Mouse (Mus musculus): ENCODE data around the gene Calhm6.

Gene Calhm6

DNA sequence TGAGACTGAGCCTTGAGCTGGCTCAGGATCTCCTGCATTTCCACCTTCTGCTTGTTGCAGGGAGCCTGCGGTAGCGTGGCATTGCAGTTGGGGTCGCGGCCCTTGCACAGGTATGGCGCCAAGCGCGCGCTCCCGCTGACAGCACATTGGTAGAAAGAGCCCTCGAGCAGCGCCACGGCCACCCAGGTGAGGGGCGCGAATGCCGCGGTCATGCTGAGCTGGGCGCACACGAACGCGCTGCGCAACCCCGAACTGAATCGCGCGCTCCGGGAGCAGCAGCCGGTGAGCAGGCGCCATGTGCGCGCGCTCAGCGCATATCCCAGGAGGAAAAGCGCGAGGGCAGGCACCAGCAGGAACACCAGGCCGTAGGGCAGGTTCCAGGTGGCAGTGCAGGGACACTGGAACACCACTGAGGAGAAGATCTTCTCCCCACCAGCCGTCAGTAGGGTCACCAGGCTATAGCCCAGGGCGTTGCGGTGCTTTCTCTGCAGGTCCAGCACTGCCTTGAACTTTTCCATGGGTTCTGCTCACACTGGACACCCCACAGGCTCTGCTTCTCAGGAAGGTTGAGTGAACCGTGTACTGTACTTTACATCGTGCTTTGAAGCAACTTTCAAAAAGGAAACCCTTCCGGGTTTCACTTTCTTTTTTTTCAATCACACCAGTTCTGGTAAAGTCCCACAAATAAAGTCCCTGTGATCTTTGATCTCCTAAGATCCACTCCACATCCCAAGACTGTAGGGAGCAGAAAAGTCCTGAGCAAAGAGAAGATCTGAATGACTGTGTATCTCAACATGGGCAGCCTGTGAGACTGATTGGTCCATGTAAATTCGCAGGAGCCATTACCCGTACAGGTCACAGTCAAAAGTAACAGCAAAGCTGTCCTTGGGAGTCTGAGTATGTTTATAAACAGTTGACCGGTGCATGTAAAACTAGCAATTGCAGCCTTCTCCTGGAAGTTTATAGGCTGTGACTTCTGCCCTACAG, at the start of gene Calhm6:
Gene Calhm6 (minus strand): TSS at position 593 of the 987 bp plus-strand sequence.
- peak; percentile 28 for DNase-seq

DNA sequence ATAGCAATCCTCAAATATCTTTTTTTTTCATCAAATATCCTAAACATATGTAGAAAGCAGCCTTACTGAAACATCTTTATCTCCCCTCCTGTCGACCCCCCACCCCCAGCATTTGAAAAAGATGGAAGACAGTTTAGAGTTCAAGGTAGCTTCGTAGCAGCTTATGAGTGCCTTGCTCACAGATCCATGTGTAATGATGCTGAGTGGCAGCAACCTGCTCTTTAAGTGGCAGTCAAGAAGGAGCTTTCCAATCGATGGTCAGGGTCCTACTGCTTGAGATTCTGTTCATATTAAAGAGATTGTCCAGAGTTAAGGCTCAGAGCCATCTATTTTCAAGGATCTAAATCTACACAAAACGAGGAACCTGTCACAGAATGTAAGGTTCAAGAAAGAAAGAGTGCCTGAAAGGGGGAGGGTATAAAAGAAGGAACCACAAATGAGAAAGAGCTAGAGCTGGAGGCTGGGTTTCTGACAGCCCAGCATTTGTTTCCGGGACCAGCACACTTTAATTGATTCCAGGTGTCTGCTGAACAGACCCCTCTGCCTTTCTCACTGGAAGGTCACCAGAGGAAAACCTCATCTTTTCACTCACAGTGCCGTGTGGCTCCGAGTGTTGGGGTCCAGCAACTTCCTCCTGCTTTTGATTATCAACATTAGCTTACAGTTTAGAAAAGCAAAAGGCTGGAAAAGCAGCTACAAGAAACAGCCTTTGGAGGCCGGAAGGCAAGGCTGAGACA, 48.3 kb upstream of the Calhm6 start:
- DNase-seq = no peak

DNA sequence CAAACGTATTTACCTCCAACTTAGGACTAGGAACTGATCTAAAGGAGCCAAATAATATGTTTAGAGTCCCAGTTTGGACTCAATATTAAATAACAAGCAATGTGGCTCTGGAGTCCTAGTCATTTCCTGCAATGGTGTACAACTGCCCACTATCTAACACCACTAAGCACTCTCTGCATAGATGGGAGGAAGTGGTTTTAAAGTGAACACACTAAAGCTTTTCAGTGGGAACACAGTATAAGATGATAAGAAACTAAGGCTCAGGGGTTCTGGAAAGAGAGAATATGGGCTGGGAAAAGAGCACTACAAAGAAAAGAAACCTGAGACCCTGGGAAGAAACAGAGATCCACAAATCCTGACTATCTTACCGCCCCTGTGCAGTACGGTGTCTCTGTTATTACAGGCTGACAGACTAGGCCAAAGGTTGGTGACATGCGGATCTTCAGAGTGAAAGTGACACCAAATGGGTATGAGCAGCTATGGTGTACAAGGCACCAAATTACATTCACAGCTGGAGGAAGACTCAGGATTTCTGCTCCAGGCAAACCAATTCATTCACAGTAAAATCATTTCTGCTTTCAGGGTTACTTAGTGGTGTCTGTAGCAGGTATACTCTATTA, 45.0 kb upstream of the Calhm6 start:
- DNase-seq = no peak

DNA sequence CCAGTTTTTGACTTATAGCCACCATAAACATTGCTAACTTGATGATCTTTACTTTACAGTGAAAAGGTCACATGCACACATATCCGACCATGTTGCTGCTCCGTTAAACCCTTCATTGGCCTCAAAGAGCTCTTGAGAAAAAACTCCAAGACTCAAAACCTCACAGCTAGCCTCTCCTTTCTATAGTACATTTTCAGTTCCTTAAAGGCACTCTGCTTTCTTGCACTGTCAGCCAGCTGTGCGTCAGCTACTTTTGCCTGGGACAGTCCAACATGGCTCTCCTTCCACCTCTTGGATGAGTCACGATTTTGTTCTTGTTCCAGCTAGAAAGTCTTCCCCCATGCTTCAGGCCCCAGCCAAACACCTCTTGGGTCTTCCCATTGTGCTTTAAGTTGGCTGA, 43.9 kb upstream of the Calhm6 start:
- DNase-seq = no peak

DNA sequence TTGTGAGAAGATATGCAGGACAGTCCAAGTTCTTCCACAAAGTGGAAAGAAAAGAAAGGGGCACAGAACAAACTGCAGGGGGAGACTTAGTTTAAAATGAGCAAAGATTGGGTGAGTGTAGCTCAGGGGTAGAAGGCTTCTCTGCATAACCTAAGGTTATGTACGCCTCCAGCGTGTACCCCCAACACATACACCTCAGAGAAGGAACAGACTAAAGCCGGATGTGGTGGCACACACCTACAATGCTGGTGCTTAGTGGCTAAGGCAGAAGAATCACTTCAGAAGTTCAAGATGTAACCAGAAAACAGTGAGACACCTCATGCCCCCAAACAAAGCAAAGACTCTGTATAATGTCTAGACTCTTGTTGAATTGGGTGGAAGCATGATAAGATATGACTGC, 43.4 kb upstream of the Calhm6 start:
- DNase-seq = no peak

DNA sequence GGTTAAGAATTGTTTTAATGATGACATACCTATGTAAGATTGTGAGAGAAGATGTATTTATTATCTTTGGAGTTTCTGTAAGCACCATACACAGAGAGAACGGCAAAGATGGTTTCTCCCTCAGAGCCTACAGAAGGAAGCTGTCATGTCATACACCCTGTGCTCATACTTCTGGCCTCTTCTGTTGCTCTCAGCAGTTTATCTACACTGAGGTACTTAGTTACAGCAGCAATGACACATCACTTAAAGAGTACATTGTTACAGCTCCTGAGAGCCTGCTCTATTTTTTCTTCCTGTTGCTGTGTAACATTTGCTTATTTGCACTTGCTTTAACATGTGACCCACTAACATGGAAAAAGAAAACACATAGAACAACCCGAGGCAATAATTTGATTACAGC, 39.2 kb upstream of the Calhm6 start:
- no peak for DNase-seq

DNA sequence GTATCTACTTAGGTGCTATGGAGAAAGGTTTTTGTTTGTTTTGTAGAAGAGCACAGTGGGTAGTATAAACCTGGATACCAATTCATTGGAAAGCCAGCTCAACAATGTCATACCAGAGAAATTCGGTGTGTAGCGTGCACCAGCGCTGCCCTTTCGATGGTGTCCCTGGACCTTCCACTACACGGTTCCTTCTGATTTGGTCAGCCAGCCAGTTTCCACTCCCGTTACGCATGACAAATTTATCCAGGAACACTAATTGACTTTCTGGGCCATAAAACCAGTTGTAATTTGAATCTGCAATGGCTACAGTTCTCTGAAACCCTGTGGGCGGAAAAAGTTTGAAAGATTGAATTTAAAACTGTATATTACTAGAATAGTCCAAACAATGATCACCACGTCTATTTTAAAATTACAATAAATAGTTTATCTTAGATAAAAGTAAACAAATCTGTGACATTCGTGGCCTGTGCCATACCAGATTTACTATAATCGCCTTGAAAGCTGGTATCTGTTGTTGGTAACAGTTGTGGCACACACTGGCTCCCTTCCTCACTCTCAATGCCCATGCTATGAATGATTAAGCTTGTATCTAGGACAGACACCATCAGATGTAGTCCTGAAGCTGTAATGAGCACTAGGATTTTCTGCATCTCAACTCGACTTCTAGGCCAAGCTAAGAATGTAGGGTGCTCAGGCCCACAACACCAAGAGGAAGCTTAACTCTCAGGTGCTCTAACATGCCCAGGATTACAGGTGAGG, 28.2 kb upstream of the Calhm6 start:
- DNase-seq = no peak

DNA sequence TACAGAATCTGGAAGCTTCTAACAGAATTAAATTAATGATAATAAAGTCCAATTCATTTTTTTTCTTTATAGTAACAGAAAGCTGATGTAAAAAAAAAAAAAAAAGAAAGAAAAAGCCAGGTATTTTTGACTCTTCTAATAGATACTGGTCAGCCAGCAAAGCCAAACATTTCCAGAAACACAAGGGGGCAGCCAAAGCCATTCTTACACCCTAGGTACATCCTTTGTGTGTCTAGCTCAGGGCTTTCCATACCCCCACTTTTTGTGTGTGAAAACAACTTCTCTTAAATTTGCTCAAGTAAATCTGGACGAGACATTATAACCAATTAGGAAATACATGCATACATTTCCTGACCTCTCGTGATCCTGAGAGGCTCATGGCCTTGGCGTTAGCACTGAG, 24.0 kb upstream of the Calhm6 start:
- DNase-seq = no peak

DNA sequence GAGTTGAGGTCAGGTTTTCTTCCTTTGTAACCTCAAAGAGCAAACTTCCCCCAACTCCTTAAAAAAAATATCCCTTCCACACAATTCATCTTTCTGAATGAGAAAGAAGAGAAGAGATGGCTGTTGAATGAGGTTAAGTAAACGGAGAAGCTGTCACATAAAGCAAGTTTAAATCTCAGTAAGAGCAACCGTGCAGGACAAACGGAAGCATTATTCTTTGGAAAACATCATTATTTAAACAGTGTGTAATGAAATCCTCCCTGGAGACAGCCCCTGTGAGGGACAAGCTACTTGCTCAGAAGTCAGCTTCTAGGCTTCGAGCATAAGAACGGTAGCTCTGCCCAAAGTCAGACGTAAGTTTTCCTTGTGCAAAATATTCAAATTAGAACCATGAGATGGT, 22.7 kb upstream of the Calhm6 start:
- DNase-seq = no peak

DNA sequence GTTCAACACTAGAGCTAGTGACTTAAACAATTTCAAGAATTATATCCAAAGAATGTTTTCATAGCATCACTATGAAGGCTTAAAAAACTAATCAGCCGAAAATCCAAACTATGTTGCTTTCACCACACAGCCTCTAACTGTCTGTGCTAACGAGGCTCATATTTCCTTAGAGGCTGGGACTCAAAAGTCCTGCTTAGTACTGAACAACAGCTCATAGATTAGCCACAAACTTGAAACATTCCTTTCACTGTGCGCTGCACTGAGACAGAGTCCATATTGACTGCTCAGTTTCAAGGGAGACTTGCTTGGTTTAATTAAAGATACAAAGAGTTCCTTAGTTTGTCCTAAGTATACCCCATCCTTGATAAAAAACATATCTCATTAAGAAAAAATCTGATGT, 22.0 kb upstream of the Calhm6 start:
- no peak for DNase-seq

DNA sequence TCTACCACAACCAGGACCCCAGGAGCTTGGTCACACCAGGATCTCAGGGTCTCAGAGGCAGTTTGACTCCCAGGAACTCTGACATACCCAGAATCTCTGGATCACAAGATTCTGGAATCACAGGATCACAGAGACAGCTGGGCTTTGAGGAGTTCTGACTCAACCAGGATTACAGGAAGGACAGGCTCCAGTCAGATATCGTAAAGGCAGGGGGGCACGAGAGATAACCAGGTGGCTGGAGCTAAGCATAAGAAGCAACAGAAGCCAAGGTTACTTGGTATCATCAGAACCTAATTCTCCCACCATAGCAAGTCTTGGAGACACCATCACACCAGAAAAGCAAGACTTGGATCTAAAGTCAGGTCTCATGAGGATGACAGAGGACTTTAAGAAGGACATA, 13.9 kb upstream of the Calhm6 start:
- no peak for DNase-seq

DNA sequence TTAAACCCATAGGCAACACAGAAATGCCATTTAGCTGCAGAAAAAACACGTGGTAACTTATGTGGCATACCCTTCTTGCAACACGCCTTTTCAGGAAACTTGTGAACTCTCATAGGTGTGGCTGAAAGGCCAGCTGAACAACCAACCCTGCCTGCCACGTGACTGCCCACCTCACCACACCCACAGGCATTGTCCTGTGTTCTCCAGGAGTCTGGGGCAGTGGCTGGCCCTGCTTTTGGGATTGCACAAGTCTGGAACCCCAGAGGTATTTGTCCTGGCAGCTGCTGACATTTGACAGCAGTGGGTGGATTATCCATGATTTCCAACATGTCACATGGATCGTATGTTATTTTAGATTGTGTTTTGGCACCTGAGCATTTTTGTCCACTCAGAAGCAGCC, 12.0 kb upstream of the Calhm6 start:
- no peak for DNase-seq

DNA sequence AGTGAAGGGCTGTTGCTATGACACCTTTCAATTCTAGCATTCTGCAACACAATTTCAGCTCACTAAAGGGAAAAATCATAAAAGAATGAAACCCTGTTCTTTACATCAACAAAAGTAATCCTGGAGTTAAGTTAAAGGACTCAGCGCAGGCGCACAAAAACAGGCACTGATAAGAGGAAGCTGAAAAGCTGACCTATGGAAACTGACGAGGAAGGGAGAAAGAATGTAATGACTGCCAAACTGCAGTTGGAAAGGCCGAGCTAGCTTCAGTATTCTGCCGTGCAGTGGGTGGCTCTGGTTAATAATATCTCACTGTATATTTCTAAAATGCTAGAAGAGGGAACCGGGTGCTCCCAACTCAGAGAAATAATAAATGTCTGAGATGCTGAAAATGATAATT, 10.2 kb upstream of the Calhm6 start:
- no peak for DNase-seq

DNA sequence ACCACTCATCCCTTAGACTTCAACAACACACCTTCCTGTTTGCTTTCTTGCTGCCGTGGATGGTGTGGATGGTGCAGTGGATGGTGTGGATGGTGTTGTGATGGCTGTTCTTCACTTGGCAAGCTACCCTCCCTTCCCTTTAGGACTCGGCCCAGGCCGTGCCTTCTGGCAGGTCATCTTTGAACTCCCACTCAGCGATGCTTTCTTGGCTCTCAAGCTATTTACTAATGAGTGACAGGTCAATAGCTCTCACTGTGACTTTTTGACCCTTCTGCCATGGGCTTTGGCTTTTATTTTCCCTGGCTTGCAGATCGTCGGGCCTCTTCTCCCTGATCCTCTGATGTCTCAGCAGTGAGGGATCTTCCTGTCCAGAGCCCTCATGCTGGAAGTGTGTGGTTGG, 8.6 kb upstream of the Calhm6 start:
- DNase-seq = no peak

DNA sequence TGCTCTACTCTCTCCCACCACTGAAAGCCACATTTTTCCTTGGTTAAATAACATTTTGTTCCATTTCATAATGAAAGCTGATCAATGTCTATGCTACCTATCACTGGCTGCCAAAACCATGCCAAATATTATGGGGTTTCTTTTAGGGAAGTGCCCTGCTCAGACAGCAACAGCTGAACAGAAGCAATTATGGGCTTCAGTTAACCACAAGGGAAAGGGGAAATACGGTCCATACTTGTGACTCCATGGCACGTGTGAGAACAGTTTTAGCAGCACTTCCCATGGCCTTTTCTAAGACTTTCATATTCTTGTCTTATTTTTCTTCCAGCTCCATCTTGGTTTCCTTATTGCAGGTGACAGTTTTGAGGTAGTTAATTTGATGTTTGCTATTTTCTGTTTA, 3.6 kb upstream of the Calhm6 start:
- DNase-seq = no peak

DNA sequence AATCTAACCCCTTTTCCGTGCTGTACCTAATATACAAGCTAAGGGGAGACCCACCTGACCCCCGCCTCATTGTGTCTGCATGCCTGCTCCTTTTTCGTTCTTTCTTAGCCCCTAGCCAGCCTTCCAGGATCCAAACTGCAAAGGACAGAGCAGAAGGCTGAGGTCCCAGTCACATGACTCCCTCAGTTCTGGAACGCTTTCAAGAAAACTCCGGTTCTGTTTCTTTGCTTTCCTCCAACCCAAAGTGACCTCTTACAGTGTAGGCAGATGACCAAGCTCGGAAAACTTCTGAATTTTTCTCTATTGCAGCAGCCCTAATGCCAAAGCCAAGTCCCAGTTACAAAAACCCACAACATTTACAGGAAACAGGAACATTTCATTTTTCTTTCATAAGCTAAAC, 607 bp upstream of the Calhm6 start:
- DNase-seq = peak; percentile 31

DNA sequence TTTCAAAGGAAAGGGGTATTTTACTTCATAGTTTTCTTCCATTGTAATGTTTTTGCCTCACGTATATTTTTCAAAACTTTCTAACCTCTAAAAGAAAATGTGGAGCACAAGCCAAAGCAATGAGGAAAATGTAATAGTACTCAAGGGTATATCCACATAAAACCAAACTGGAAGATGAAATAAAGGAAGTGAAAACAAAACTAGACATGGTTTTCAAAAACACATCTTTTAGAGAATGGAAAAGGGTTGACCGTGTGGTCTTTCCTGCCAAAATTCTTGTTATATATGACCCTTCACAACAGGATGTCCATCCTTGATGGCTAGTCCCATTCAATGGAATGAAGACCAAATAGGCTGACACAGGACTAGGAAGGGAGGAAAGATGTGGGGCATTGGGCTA, 9.4 kb downstream of the Calhm6 start:
- DNase-seq = no peak

DNA sequence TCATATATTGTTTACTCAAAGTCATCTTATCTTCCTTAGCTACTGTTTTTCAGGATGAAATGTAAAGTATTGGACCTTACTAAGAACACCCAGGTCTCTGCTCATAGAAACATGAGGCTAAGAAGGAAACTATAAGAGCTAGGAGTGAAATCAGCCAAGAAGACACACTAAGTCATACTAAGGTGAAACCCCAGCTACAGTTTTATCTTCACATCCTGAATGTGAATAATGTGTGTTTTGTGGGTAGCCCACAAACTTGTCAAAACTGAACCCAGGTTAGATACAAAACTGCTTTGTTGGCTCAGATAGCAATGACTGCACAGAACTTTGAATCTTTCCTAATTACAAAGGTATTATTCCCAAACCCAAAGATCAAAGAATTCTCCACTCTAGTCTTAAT, 10.0 kb downstream of the Calhm6 start:
- no peak for DNase-seq

DNA sequence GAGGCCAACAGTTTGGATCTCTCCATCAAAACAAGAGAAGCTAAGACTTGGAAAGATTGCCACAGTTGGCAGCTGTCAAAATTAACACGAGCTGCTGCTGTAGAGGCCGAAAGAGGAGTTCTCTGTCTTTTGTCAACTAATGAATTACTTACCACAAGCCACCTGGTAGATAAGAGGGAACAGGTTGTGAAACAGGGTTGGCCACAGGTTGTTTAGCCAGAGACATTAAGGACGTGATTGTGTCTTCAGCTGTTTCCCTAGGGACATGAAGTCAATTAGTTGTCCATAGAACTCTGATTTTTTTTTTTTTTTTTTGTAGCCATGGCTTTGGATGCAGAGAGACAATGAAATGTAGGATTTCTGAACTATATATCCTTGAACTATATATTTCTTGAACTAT, 10.7 kb downstream of the Calhm6 start:
- no peak for DNase-seq

DNA sequence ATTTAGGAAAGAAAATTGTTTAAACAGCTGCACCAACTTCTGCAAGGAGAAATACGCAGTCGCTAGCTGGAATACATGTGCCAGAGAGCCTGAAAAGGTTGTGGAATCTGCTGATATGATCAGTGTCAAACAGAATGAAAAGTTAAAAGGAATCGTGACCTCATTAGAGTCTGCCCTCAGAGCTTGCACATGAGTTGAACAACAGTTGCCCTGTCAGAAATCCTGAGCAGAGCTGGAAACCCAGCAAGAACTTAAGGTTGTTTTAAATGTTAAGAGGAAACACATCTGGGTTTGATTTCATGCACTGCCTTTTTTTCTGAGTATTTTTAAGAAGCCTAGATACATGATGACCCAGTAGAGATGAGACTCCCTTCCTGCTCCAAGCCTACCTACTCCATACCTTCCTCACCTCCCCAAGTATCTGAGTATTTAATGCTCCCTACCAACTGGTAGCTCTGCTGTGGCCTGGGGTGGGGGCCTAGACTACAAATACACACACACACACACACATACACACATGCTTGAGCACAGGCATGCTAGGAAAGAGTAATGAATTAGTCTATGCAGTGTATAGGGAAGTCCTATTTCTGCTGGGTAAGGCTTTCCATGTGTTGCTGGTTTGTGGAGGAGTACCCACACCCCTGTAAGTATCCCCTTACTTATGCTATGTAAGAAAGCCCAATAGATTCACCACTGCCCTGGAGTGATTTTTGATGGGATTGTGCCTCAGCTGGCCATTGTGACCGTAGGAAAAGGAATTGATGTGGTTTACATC, 15.6 kb downstream of the Calhm6 start:
- DNase-seq = no peak

DNA sequence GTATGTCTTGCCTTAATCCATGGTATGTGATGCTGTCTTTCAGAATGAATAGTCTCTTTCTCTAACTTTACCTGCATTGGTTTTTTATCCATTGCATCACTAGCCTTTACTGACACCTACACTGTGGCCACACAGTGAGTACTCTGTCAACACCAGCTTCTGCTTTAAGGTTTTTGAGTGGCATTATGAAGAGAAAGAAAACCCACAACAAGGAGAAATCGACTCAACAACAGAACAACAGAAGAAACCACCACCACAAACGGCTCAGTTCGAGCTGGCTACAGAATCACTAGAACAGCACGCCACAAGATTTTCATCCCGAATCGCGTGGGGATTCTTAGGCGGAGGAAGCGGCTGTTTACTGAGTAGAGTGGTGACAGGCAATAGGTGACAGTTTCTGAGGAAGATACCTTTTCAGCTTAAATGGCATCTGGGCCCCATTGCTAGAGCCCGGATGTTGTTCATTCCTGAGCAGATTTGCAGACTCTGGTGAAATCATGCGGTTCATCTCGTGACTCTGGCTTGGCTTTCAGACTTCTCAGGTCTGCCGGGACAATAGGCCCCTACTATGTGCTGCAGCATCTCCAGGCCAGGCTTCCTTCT, 16.8 kb downstream of the Calhm6 start:
- no peak for DNase-seq

DNA sequence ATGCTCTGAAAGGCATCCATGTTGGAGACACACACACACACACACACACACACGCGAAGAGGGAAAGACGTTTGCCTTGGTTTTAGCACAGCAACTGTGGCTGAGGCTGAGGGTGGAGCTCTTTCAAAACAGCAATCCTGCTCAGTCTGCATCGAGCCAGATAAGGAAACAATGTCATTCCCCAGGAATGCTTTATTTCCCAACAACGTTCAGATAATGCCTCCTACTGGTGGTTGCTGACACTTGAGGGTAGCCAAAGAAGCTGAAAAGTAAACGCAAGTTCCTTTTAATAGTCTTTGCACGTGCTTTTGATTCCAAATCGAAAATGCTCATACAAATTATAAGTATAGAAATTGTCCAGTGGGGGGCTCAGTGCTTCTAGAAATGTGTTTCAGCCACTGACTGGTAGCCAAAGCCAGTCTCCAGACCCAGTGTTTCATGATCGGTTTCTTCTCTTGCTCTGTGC, 31.3 kb downstream of the Calhm6 start, which contains the start of gene Calhm5:
Gene Calhm5 (minus strand): TSS at position 102 of the 466 bp plus-strand sequence.
- DNase-seq = peak; percentile 59
